ENCODE assay signal across 12 mouse cellular contexts in the genomic region with DNA sequence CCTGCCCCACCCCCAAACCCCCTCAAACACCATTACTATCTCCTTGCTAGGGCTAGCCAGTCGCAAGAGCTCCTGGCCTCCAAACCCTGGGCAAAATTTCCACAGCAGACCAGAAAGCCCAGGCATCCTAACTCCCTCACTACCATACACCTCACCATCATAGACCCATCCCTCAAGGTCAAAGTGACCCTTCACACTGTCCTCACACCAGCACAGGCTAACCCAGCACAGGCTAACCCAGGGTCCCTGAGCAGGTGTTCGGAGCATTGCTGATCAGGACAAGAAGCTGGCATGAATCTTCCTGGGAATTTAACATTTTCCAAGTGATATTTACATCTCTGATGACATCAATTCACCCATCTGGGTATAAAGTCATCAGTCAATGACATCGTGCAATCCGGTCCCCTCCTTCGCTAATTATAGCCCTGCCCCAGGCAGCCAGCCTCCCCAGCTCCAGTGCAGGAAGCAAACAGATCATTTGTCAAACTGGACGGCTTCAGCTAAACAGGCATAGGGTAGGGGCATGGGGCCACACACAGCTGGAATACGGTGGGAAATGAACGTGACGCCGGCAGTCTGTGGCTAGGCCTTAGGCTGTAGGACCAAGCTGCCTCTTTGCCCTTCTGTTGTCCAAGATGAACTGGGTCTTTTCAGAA. TPM values are rescaled to one million over a fixed set of nuclear protein-coding genes. Genes with fewer than 3 reads are reported as not detected.
DNase-seq lines count a peak whose midpoint lies in the region; ATAC-seq lines count a peak whose summit lies in the region.
"Had no signal": no experiment of that assay in that cellular context is flagged by ENCODE, and none has a peak within 500 bp of the region (broad histone marks: within the 10 kb centered on the region; RNA-seq: fewer than 3 reads in every experiment).

No protein-coding gene starts in this region.

- DNase-seq in kidney, adult 11 months, result peak; percentile 55
- DNase-seq in kidney, adult 18-20 months, result no peak
- DNase-seq in kidney, postnatal 25 days, result peak; percentile 33 to 77
- no peak for DNase-seq in cerebellum, adult 11-12 months
- DNase-seq in frontal cortex, postnatal 36 days (ENCODE audit: low spot score in 2 of 2), result no peak
- DNase-seq: adrenal gland, postnatal 10 days; cerebellum, adult 11 months; thymus, postnatal 36 days had no signal

- no peaks in the 10 kb centered on the region for H3K36me3 ChIP-seq in hindbrain, embryonic 16.5 days (ENCODE audit: control insufficient read depth, insufficient read depth, low read length)
- no peaks in the 10 kb centered on the region for H3K36me3 ChIP-seq in stomach, embryonic 15.5 days
- H3K36me3 ChIP-seq: embryonic facial prominence, embryonic 15.5 days; heart, embryonic 12.5 days had no signal

- H3K4me2 ChIP-seq in hindbrain, embryonic 16.5 days (ENCODE audit: low read length), result no peak overlapping the region
- H3K4me2 ChIP-seq in stomach, embryonic 15.5 days, result no peak overlapping the region
- H3K4me2 ChIP-seq: embryonic facial prominence, embryonic 15.5 days; heart, embryonic 12.5 days had no signal

- H3K27me3 ChIP-seq in hindbrain, embryonic 16.5 days (replicated peaks; ENCODE audit: control insufficient read depth, insufficient read depth, low read length), result no peaks in the 10 kb centered on the region
- no peaks in the 10 kb centered on the region for H3K27me3 ChIP-seq in stomach, embryonic 15.5 days (replicated peaks)
- H3K27me3 ChIP-seq: embryonic facial prominence, embryonic 15.5 days; heart, embryonic 12.5 days had no signal

- H3K9ac ChIP-seq in hindbrain, embryonic 16.5 days (ENCODE audit: low read depth, low read length), result 0 out of 2 replicates have a peak overlapping the region, but pooled peaks have one; percentile 20
- no peak overlapping the region for H3K9ac ChIP-seq in stomach, embryonic 15.5 days
- H3K9ac ChIP-seq: embryonic facial prominence, embryonic 15.5 days; heart, embryonic 12.5 days had no signal

- H3K4me1 ChIP-seq in hindbrain, embryonic 16.5 days (ENCODE audit: control insufficient read depth, insufficient read depth, low read depth, low read length), result no peaks in the 10 kb centered on the region
- peaks cover 25% of the 10 kb centered on the region for H3K4me1 ChIP-seq in stomach, embryonic 15.5 days
- H3K4me1 ChIP-seq: embryonic facial prominence, embryonic 15.5 days had no signal

- 0 out of 2 replicates have a peak, but pooled peaks have one; percentile 37 for ATAC-seq in hindbrain, embryonic 16.5 days
- ATAC-seq in stomach, embryonic 15.5 days (ENCODE audit: insufficient read depth, low FRiP score, low read depth), result peak; percentile 45; the same call in 1 of the 2 replicates

- H3K4me3 ChIP-seq in hindbrain, embryonic 16.5 days (ENCODE audit: low read length), result no peak overlapping the region
- no peak overlapping the region for H3K4me3 ChIP-seq in stomach, embryonic 15.5 days (replicated peaks)
- H3K4me3 ChIP-seq: embryonic facial prominence, embryonic 15.5 days; heart, embryonic 12.5 days had no signal

- 47% methylated on average over 10 of the region's 10 CpGs for WGBS in hindbrain, embryonic 16.5 days
- 22% methylated on average over 10 of the region's 10 CpGs for WGBS in stomach, embryonic 15.5 days

- no peaks in the 10 kb centered on the region for H3K9me3 ChIP-seq in hindbrain, embryonic 16.5 days (ENCODE audit: control insufficient read depth, low read length)
- H3K9me3 ChIP-seq in stomach, embryonic 15.5 days, result no peaks in the 10 kb centered on the region
- H3K9me3 ChIP-seq: embryonic facial prominence, embryonic 15.5 days had no signal

- H3K27ac ChIP-seq in hindbrain, embryonic 16.5 days (ENCODE audit: low read depth, low read length), result no peak overlapping the region
- 0 out of 2 replicates have a peak overlapping the region, but pooled peaks have one; percentile 41 for H3K27ac ChIP-seq in stomach, embryonic 15.5 days
- H3K27ac ChIP-seq: embryonic facial prominence, embryonic 15.5 days had no signal

RNA-seq across cellular contexts. Expression of gene Tspan15, which starts 22.7 kb away (rescaled TPM):
- polyA plus RNA-seq in hindbrain, embryonic 16.5 days (2015; fragmentation: Nextera tagmentation; extraction: Ambion mirVana), result 22.9 and 24.3 TPM in 2 replicates
- 57.6 and 58.4 TPM in 2 replicates for polyA plus RNA-seq in stomach, embryonic 15.5 days (2015; fragmentation: Nextera tagmentation; extraction: Ambion mirVana)

RNA-seq across cellular contexts. Expression of gene Tacr2, which starts 43.9 kb away (rescaled TPM):
- not detected in 2 replicates for polyA plus RNA-seq in hindbrain, embryonic 16.5 days (2015; fragmentation: Nextera tagmentation; extraction: Ambion mirVana)
- 0.62 and 0.64 TPM in 2 replicates for polyA plus RNA-seq in stomach, embryonic 15.5 days (2015; fragmentation: Nextera tagmentation; extraction: Ambion mirVana)
- polyA plus RNA-seq: embryonic facial prominence, embryonic 15.5 days; heart, embryonic 12.5 days had no signal

Comparison
In these comparisons a context has a peak if more than half of its experiments do, and no peak if none do; other contexts are left out.
1. DNase-seq: peak in kidney, adult 11 months (single experiment) and kidney, postnatal 25 days (2 of 2); none in kidney, adult 18-20 months (single experiment), cerebellum, adult 11-12 months (single experiment) and frontal cortex, postnatal 36 days (0 of 2).